ENCODE assay signal across 18 mouse cellular contexts in genomic region chr14:30579882-30580281, GRCm38 (mm10). TPM values are rescaled to one million over a fixed set of nuclear protein-coding genes. Genes with fewer than 3 reads are reported as not detected.
DNase-seq lines count a peak whose midpoint lies in the region; ATAC-seq and TF ChIP-seq lines count a peak whose summit lies in the region.
"Had no signal": no experiment of that assay in that cellular context is flagged by ENCODE, and none has a peak within 500 bp of the region (broad histone marks: within the 10 kb centered on the region; RNA-seq: fewer than 3 reads in every experiment).

No protein-coding gene starts in this region.

- no peak for TF ChIP-seq POLR2A in ES-Bruce4 (IDR thresholded peaks at IDR 0.05; ENCODE audit: insufficient read depth, low read length)

- H3K4me1 ChIP-seq in kidney, postnatal 0 days (replicated peaks; ENCODE audit: insufficient read depth, low read length), result peaks cover 16% of the 10 kb centered on the region
- peaks cover 4% of the 10 kb centered on the region for H3K4me1 ChIP-seq in ES-Bruce4 (ENCODE audit: control insufficient read depth, insufficient read depth, low read length)

- no peaks in the 10 kb centered on the region for H3K27me3 ChIP-seq in kidney, postnatal 0 days (ENCODE audit: insufficient read depth, low read length)
- no peaks in the 10 kb centered on the region for H3K27me3 ChIP-seq in ES-Bruce4 (ENCODE audit: control insufficient read depth, insufficient read depth, low read length, poor library complexity, severe bottlenecking)
- H3K27me3 ChIP-seq: forebrain, embryonic 13.5 days; heart, embryonic 15.5 days; limb, embryonic 13.5 days; megakaryocyte, embryonic 14.5 days; neural tube, embryonic 13.5 days had no signal

- no peak overlapping the region for H3K4me2 ChIP-seq in kidney, postnatal 0 days (ENCODE audit: low read length)
- H3K4me2 ChIP-seq: forebrain, embryonic 13.5 days; heart, embryonic 15.5 days; limb, embryonic 13.5 days; neural tube, embryonic 13.5 days had no signal

- 33% methylated on average over 5 of the region's 5 CpGs for WGBS in kidney, postnatal 0 days

- no peak overlapping the region for H3K4me3 ChIP-seq in kidney, postnatal 0 days (replicated peaks; ENCODE audit: low read depth, low read length)
- H3K4me3 ChIP-seq in ES-Bruce4 (ENCODE audit: low read depth, low read length), result no peak overlapping the region
- H3K4me3 ChIP-seq: forebrain, embryonic 13.5 days; heart, embryonic 15.5 days; limb, embryonic 13.5 days; megakaryocyte, embryonic 14.5 days; neural tube, embryonic 13.5 days had no signal

- ATAC-seq in kidney, postnatal 0 days (replicated peaks; ENCODE audit: low FRiP score, low read depth), result no peak; the same call in 1 of the 2 replicates
- peak; percentile 31; the same call in 1 of the 2 replicates for ATAC-seq in megakaryocyte, adult 5-6 weeks (ENCODE audit: poor library complexity, severe bottlenecking)
- ATAC-seq: forebrain, embryonic 13.5 days had no signal

- 0 out of 2 replicates have a peak, but pooled peaks cover 3% of the 10 kb centered on the region for H3K36me3 ChIP-seq in kidney, postnatal 0 days (ENCODE audit: insufficient read depth, low read length)
- H3K36me3 ChIP-seq in ES-Bruce4 (ENCODE audit: control insufficient read depth, insufficient read depth, low read length, poor library complexity, severe bottlenecking), result peaks cover under 1% of the 10 kb centered on the region; the same call in 1 of the 2 replicates

- peak; percentile 70; the same call in 1 of the 2 replicates for TF ChIP-seq EP300 in ES-Bruce4 (IDR thresholded peaks at IDR 0.05; ENCODE audit: insufficient read depth, low read depth, low read length)

- TF ChIP-seq CTCF in kidney, postnatal 0 days (IDR thresholded peaks at IDR 0.05; ENCODE audit: low read depth), result no peak
- no peak for TF ChIP-seq CTCF in ES-Bruce4 (IDR thresholded peaks at IDR 0.05; ENCODE audit: low read depth, low read length)

- H3K9me3 ChIP-seq in kidney, postnatal 0 days (replicated peaks; ENCODE audit: low read length), result no peaks in the 10 kb centered on the region
- no peaks in the 10 kb centered on the region for H3K9me3 ChIP-seq in ES-Bruce4 (replicated peaks; ENCODE audit: control insufficient read depth, insufficient read depth, low read length, poor library complexity, severe bottlenecking)
- H3K9me3 ChIP-seq: forebrain, embryonic 13.5 days; heart, embryonic 15.5 days; limb, embryonic 13.5 days; neural tube, embryonic 13.5 days had no signal

- H3K27ac ChIP-seq in kidney, postnatal 0 days, result no peak overlapping the region
- H3K27ac ChIP-seq in ES-Bruce4 (ENCODE audit: insufficient read depth, low read length), result peak overlapping the region; percentile 84
- H3K27ac ChIP-seq: forebrain, embryonic 13.5 days; heart, embryonic 15.5 days; limb, embryonic 13.5 days; liver, embryonic 14.5 days; neural tube, embryonic 13.5 days had no signal

- H3K9ac ChIP-seq in kidney, postnatal 0 days (ENCODE audit: low read depth, low read length), result no peak overlapping the region
- no peak overlapping the region for H3K9ac ChIP-seq in ES-Bruce4 (ENCODE audit: low read depth, poor library complexity, severe bottlenecking)
- H3K9ac ChIP-seq: forebrain, embryonic 13.5 days; heart, embryonic 15.5 days; limb, embryonic 13.5 days; liver, embryonic 14.5 days; neural tube, embryonic 13.5 days had no signal

- peak; percentile 50 for DNase-seq in kidney, postnatal 0 days (ENCODE audit: low spot score)
- no peak for DNase-seq in kidney, postnatal 14 days
- DNase-seq in ZHBTc4 (ENCODE audit: low read depth, low spot score), result peak; percentile 51
- no peak for DNase-seq in yolk sac, embryonic 10.5 days (ENCODE audit: low spot score)
- no peak for DNase-seq in adrenal gland, postnatal 10 days
- no peak for DNase-seq in testis, postnatal 10 days (ENCODE audit: low spot score)
- DNase-seq: cerebellum, adult 11-12 months; cerebellum, postnatal 25 days; right cerebral cortex, postnatal 14 days; thymus, postnatal 14 days had no signal

RNA-seq across cellular contexts. Expression of gene Tkt, which starts 31.7 kb away (rescaled TPM):
- polyA plus RNA-seq in kidney, postnatal 0 days (2015; fragmentation: Nextera tagmentation; extraction: Ambion mirVana), result 238 and 253 TPM in 2 replicates
- polyA plus RNA-seq in ES-Bruce4 (2011; ENCODE audit: insufficient read depth, insufficient read length, low read depth, missing spikeins), result 794 and 868 TPM in 2 replicates
- total RNA-seq in megakaryocyte, adult 5-6 weeks (2015), result 195 and 196 TPM in 2 replicates
- total RNA-seq in megakaryocyte, adult 5-6 weeks (2017), result 517 and 539 TPM in 2 replicates
- 100 to 1,000 TPM; 790 to 884 TPM for total RNA-seq in adrenal gland, postnatal 10 days (2021)

RNA-seq across cellular contexts. Expression of gene Prkcd, which starts 46.1 kb away (rescaled TPM):
- polyA plus RNA-seq in kidney, postnatal 0 days (2015; fragmentation: Nextera tagmentation; extraction: Ambion mirVana), result 44.9 and 46.9 TPM in 2 replicates
- 46.3 and 47.5 TPM in 2 replicates for polyA plus RNA-seq in ES-Bruce4 (2011; ENCODE audit: insufficient read depth, insufficient read length, low read depth, missing spikeins)
- 274 and 291 TPM in 2 replicates for total RNA-seq in megakaryocyte, adult 5-6 weeks (2015)
- 424 and 451 TPM in 2 replicates for total RNA-seq in megakaryocyte, adult 5-6 weeks (2017)
- total RNA-seq in adrenal gland, postnatal 10 days (2021), result 100 to 1,000 TPM in 1 of 2 experiments, 10 to 100 TPM in 1; 80.9 to 129 TPM

Comparison
In these comparisons a context has a peak if more than half of its experiments do, and no peak if none do; other contexts are left out.
1. DNase-seq: peak in kidney, postnatal 0 days (single experiment) and ZHBTc4 (single experiment); none in kidney, postnatal 14 days (single experiment), yolk sac, embryonic 10.5 days (single experiment), adrenal gland, postnatal 10 days (single experiment) and testis, postnatal 10 days (single experiment).